Mouse (Mus musculus) lung, postnatal 25 days (tissue): Measurements from ENCODE around the gene Fam19a3.

Source experiments
- DNase-seq: peaks from one replicate; pipeline ENCODE4 v3.0.0; 2022; ENCODE audit warnings: low spot score

The Fam19a3 gene

DNA sequence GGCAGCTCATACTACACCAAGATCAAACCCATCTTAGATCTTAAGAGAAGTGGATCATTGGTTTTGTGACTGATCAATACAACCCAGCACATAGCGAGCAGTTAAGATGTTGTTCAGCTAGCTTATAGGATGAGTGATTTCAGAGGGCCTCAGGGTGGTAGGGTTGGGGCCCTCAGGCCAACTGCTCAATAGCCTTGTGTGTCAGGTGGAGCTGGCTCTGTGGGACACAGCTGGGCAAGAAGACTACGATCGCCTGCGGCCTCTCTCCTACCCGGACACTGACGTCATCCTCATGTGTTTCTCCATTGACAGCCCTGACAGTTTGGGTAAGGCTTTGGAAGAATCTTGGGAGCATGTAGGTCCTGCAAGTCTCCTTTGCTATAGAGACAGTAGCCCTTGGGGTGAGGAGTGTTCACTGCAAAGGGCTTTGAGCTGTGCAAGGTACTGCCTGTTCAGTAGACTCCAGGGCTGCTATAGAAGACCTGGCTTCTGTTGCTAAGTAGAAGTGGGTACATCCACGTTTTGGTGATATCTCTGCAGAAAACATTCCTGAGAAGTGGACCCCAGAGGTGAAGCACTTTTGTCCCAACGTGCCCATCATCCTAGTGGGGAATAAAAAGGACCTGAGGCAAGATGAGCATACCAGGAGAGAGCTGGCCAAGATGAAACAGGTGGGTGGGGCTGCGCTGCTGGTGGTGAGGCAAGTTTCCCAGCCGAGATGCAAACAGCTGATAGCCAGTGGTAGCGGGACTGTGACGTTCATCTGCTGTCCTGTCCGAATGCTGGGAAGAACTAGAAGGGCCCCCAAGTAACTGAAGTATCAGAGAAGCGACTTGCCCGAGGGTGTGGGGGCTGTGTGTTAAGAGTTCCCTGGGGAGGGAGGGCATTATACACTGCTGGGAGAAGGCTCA, 11.0 kb upstream of the Fam19a3 start:
- DNase-seq: no peak

DNA sequence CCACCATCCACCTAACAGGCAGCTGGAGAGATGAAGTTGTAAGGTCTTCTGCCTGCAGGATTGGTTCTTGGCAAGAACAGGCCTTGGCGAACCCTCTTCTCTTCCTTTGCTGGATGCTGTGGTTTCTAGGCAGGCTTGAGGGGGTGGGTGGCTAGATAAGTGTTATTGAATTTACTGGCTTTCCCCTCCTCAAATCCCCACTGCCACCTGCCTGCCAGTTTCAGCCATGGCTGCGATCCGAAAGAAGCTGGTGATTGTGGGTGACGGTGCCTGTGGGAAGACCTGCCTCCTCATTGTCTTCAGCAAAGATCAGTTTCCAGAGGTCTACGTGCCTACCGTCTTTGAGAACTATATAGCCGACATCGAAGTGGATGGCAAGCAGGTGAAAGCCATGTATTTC, 10.0 kb upstream of the Fam19a3 start:
- no peak for DNase-seq

- DNase-seq: no peak
Measured at GRCm38 (mm10) chr3:104791017-104791416, 9.4 kb upstream of the Fam19a3 start.

DNA sequence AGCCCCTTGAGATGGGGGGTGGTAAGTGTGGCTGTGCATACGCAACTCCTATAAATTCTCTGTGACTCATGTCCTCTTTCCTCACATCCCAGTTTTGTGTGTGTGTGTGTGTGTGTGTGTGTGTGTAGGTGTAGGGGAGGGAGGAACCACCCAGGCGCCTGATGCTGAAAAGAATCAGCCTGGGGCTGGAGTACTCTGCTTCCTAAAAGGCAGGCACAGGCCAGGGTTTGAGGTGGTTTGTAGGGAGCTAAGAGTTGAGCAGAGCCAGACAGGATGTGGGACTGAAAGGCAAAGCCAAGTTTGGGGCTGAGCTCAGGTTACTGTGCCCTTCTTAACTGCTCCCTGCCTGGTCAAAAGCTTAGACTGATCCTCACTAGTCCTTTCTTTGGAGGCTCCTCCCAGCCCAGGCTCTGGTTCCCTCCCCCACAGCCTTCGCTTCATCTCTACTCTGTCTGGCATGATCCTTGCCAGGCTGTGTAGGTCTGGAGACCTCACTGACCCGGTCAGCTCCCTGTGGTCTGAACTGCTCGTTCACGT, 8.8 kb upstream of the Fam19a3 start:
- no peak for DNase-seq

- DNase-seq: no peak
Measured at GRCm38 (mm10) chr3:104789822-104790221, 8.2 kb upstream of the Fam19a3 start.

GRCm38 (mm10) chr3:104789312-104789605, 7.6 kb upstream of the Fam19a3 start:
- DNase-seq: no peak

- DNase-seq: peak; percentile 85
Measured at GRCm38 (mm10) chr3:104788561-104789311, 7.1 kb upstream of the Fam19a3 start.

- DNase-seq: no peak
Measured at GRCm38 (mm10) chr3:104788075-104788474, 6.4 kb upstream of the Fam19a3 start, which contains the start of gene Rhoc. Rhoc (plus strand) TSS chr3:104788375.

GRCm38 (mm10) chr3:104785284-104785683, 3.6 kb upstream of the Fam19a3 start:
- DNase-seq: no peak

- DNase-seq: no peak
Measured at GRCm38 (mm10) chr3:104783971-104784500, 2.4 kb upstream of the Fam19a3 start.

DNA sequence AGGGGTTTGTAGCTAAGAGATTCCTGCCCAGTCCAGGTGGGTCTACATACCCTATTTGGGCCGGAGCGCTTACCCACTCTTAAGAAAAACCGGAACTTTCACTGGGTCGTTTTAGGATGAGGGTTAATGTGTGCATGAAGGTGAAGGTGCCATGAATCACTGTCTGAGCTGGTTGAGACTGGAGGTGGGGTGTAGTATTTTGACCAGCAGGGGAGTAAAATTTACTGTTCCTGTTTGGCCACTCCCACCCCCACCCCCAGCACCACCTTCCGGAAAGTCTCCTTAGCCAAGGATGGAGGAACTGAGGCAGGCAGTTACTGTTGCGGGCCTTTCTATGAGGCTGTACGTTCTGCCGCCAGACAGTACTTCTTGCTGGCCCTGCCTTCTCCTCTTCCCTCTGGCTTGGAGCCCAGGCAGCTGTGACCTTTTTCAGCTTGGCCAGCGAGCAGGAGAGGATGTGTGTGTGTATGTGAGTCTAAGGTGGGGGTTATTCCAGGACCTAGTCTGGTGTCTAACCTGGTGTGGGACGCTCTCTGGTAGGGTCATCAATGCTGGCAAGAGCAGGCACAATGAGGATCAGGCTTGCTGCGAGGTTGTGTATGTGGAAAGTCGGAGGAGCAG, 531 bp upstream of the Fam19a3 start:
- no peak for DNase-seq

- peak; percentile 76 for DNase-seq
Measured at GRCm38 (mm10) chr3:104780561-104781420, 849 bp downstream of the Fam19a3 start, which contains the start of gene Ppm1j. Ppm1j (plus strand) TSS chr3:104781056.

GRCm38 (mm10) chr3:104779949-104780348, 1.7 kb downstream of the Fam19a3 start:
- DNase-seq: no peak

GRCm38 (mm10) chr3:104777342-104777741, 4.3 kb downstream of the Fam19a3 start:
- no peak for DNase-seq

- no peak for DNase-seq
Measured at GRCm38 (mm10) chr3:104773301-104773700, 8.3 kb downstream of the Fam19a3 start.

DNA sequence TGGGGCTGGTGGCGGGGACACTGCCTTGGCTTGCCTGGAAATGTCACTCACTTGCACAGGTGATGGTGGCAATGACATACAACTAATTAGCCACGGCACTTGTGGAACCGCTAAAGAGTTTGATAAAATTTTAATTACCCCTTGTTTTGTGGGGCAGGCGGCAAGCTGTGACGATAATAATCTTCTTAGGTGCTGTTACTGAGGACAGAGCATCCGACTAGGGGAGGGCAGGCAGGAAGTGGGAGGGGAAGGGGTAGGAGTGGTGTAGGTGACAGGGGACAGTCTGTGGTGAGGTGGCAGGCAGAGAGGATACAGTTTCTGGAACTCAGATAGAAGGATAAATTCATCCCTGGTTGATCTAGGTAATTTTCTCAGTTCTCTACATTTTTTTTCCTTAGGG, 10.2 kb downstream of the Fam19a3 start:
- DNase-seq: no peak

DNA sequence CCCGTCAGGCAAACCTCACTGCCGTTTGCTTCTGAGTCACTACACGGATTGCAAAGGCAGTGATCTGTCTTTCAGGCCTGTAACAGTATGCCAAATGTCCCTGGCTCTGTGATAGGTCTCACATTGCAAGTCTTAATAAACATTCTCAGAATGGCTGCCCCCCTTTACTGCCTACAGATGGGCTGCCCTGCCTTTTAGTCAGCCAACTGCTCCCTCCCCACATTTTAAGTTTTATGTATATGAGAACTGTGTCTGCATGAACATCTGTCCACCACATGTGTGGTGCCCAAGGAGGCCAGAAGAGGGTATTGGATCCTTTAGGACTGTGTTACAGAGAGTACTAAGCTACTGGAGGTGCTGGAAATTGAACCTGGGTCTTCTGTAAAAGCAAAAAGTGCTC, 10.7 kb downstream of the Fam19a3 start:
- no peak for DNase-seq

DNA sequence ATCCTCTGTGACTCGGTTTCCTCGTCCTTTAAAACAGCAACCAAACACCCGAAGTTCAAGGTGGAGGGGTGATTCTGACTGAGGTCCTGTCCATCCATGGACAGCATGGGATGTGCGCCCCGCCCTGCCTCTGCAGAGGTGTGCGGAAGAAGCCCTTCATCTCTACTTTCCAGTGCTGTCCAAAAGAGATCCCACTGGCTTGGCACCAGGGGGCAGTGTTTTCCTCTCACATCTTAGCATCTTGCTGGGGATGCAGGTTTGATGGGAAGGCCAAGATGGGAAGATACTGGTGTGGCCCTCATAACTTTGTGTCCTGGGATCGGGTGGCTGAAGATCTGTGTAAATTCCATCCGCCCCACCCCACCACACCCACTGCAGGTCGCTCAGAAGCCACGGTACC, 11.6 kb downstream of the Fam19a3 start:
- DNase-seq: no peak

GRCm38 (mm10) chr3:104769135-104769534, 12.5 kb downstream of the Fam19a3 start:
- DNase-seq: no peak

GRCm38 (mm10) chr3:104767716-104768115, 13.9 kb downstream of the Fam19a3 start:
- no peak for DNase-seq

GRCm38 (mm10) chr3:104767141-104767540, 14.5 kb downstream of the Fam19a3 start:
- DNase-seq: no peak
